Mouse (Mus musculus) layer of hippocampus, adult 9-11 months (tissue): ENCODE data around the gene Sgms2.
"Not testable (repeated sequence)": the region's sequence is repeated elsewhere in the genome, so short reads cannot be mapped to it uniquely, and the experiment has no call there.

Experiments used
- DNase-seq: peaks from one replicate; pipeline ENCODE4 v3.0.0; 2022

The Sgms2 gene

GRCm38 (mm10) chr3:131350539-131350938, 140.7 kb downstream of the Sgms2 start:
- DNase-seq = no peak

- no peak for DNase-seq
Observed at GRCm38 (mm10) chr3:131349013-131349412, 142.2 kb downstream of the Sgms2 start.

GRCm38 (mm10) chr3:131348579-131348950, 142.6 kb downstream of the Sgms2 start:
- DNase-seq = no peak

- DNase-seq = no peak
Observed at GRCm38 (mm10) chr3:131347831-131348578, 143.2 kb downstream of the Sgms2 start.

- no peak for DNase-seq
Observed at GRCm38 (mm10) chr3:131345903-131346302, 145.3 kb downstream of the Sgms2 start.

- DNase-seq = no peak
Observed at GRCm38 (mm10) chr3:131343311-131343710, 147.9 kb downstream of the Sgms2 start.

- DNase-seq = no peak
Observed at GRCm38 (mm10) chr3:131340885-131341284, 150.3 kb downstream of the Sgms2 start.

GRCm38 (mm10) chr3:131339280-131339679, 151.9 kb downstream of the Sgms2 start:
- DNase-seq = no peak

- not testable (repeated sequence) for DNase-seq
Observed at GRCm38 (mm10) chr3:131337749-131338148, 153.5 kb downstream of the Sgms2 start.

GRCm38 (mm10) chr3:131336629-131337028, 154.6 kb downstream of the Sgms2 start:
- DNase-seq = no peak

- DNase-seq = no peak
Observed at GRCm38 (mm10) chr3:131335117-131335547, 156.1 kb downstream of the Sgms2 start.

GRCm38 (mm10) chr3:131327189-131327588, 164.0 kb downstream of the Sgms2 start:
- no peak for DNase-seq

- no peak for DNase-seq
Observed at GRCm38 (mm10) chr3:131326637-131327036, 164.6 kb downstream of the Sgms2 start.

GRCm38 (mm10) chr3:131322081-131322815, 169.0 kb downstream of the Sgms2 start:
- no peak for DNase-seq

- peak; percentile 49 for DNase-seq
Observed at GRCm38 (mm10) chr3:131320184-131320583, 171.0 kb downstream of the Sgms2 start.

GRCm38 (mm10) chr3:131318211-131318610, 173.0 kb downstream of the Sgms2 start:
- no peak for DNase-seq

GRCm38 (mm10) chr3:131317126-131317525, 174.1 kb downstream of the Sgms2 start:
- DNase-seq = no peak

- DNase-seq = no peak
Observed at GRCm38 (mm10) chr3:131315957-131316510, 175.2 kb downstream of the Sgms2 start.

- no peak for DNase-seq
Observed at GRCm38 (mm10) chr3:131312340-131312739, 178.9 kb downstream of the Sgms2 start.

GRCm38 (mm10) chr3:131310572-131310971, 180.6 kb downstream of the Sgms2 start:
- no peak for DNase-seq

- DNase-seq = no peak
Observed at GRCm38 (mm10) chr3:131307811-131308210, 183.4 kb downstream of the Sgms2 start.

GRCm38 (mm10) chr3:131306255-131306654, 185.0 kb downstream of the Sgms2 start:
- DNase-seq = no peak

GRCm38 (mm10) chr3:131303320-131303714, 187.9 kb downstream of the Sgms2 start:
- no peak for DNase-seq
